Mouse (Mus musculus) limb, embryonic 15.5 days (tissue): Measurements from ENCODE around the gene Prss46. TPM values are rescaled to one million over a fixed set of nuclear protein-coding genes. Genes with fewer than 3 reads are reported as not detected.
"Not testable (repeated sequence)": the region's sequence is repeated elsewhere in the genome, so short reads cannot be mapped to it uniquely, and the experiment has no call there.

Experiments used
- ATAC-seq: fragments of 200-750 bp; cut with Nextera tagmentation; 2 replicates; pipeline ENCODE4 v1.8.0; 2017; ENCODE audit warnings: low read depth, moderate TSS enrichment; ENCODE audit not compliant: insufficient number of reproducible peaks, low FRiP score, low TSS enrichment
- H3K27ac ChIP-seq: fragments of 300-500 bp; sonication (generic); 2 replicates; pipeline ENCODE4 v1.5.1; 2015; ENCODE audit warnings: moderate library complexity, mild to moderate bottlenecking, inconsistent platforms
- H3K27me3 ChIP-seq: fragments of 300-500 bp; sonication (generic); 2 replicates; pipeline ENCODE4 v1.6.1; 2015; ENCODE audit warnings: inconsistent platforms
- H3K36me3 ChIP-seq: fragments of 300-500 bp; sonication (generic); 2 replicates; pipeline ENCODE4 v1.6.1; 2015; ENCODE audit warnings: inconsistent platforms
- H3K4me1 ChIP-seq: fragments of 300-500 bp; sonication (generic); 2 replicates; pipeline ENCODE4 v1.6.1; 2015; ENCODE audit warnings: inconsistent platforms
- H3K4me2 ChIP-seq: fragments of 300-500 bp; sonication (generic); 2 replicates; pipeline ENCODE4 v1.6.1; 2015; ENCODE audit warnings: mild to moderate bottlenecking, inconsistent platforms
- H3K4me3 ChIP-seq: fragments of 300-500 bp; sonication (generic); 2 replicates; pipeline ENCODE4 v1.5.1; 2015; ENCODE audit warnings: mild to moderate bottlenecking, inconsistent platforms
- H3K9ac ChIP-seq: fragments of 300-500 bp; sonication (generic); 2 replicates; pipeline ENCODE4 v1.6.1; 2015; ENCODE audit warnings: inconsistent platforms
- H3K9me3 ChIP-seq: fragments of 300-500 bp; sonication (generic); 2 replicates; pipeline ENCODE4 v1.6.1; 2016; ENCODE audit warnings: inconsistent platforms
- WGBS: fragments of 180-500 bp; shearing (Covaris S2); methylation state at CpG from one replicate; pipeline ENCODE4 v1.1.7; 2015; 5-methylcytosine and 5-hydroxymethylcytosine counted together
- polyA plus RNA-seq: library from polyadenylated mRNA; unstranded; fragments of >200 nt; fragmentation: Nextera tagmentation; extraction: Ambion mirVana; gene quantifications from 2 replicates; pipeline ENCODE4 v1.2.1, GENCODE M21; 2015

Prss46 gene
- polyA plus RNA-seq = not detected in 2 replicates

GRCm38 (mm10) chr9:110844206-110844605 is at the start of gene Prss46:
Prss46 (plus strand) TSS chr9:110844506.
- Histone ChIP-seq H3K4me3 (no peak within 1 kb of the TSS), H3K9me3 (no peaks in the 10 kb centered on the region), H3K4me2 (no peak within 1 kb of the TSS), H3K27ac (no peak within 1 kb of the TSS), H3K27me3 (no peaks in the 10 kb centered on the region), H3K9ac (no peak within 1 kb of the TSS), H3K36me3 (no peaks in the 10 kb centered on the region), H3K4me1 (no peaks in the 10 kb centered on the region)
- ATAC-seq = no peak
- 75% methylated on average over 10 of the region's 10 CpGs for WGBS

- H3K27me3 ChIP-seq = 0 out of 2 replicates have a peak, but pooled peaks cover 3% of the 10 kb centered on the region
- no peak overlapping the region for H3K4me2 ChIP-seq
- no peak for ATAC-seq
- 82% methylated on average over 10 of the region's 10 CpGs for WGBS
- H3K9me3 ChIP-seq = no peaks in the 10 kb centered on the region
- no peak overlapping the region for H3K27ac ChIP-seq
- no peak overlapping the region for H3K9ac ChIP-seq
- H3K4me1 ChIP-seq = no peaks in the 10 kb centered on the region
- no peak overlapping the region for H3K4me3 ChIP-seq
- H3K36me3 ChIP-seq = no peaks in the 10 kb centered on the region
Measured at GRCm38 (mm10) chr9:110797013-110797412, 47.3 kb upstream of the Prss46 start.

- Histone ChIP-seq H3K9me3 (no peaks in the 10 kb centered on the region), H3K4me3 (no peak within 1 kb of the TSS), H3K27ac (no peak within 1 kb of the TSS), H3K4me1 (no peaks in the 10 kb centered on the region), H3K9ac (no peak within 1 kb of the TSS), H3K27me3 (peaks cover 3% of the 10 kb centered on the region; the same call in 1 of the 2 replicates), H3K36me3 (no peaks in the 10 kb centered on the region), H3K4me2 (no peak within 1 kb of the TSS)
- 89% methylated on average over 14 of the region's 14 CpGs for WGBS
- no peak for ATAC-seq
Measured at GRCm38 (mm10) chr9:110797866-110798265, 46.4 kb upstream of the Prss46 start, which contains the start of gene Prss42. Prss42 (plus strand) TSS chr9:110798166.

GRCm38 (mm10) chr9:110800834-110801479 is 43.3 kb upstream of the Prss46 start:
- no peak overlapping the region for H3K9ac ChIP-seq
- H3K4me3 ChIP-seq = no peak overlapping the region
- no peaks in the 10 kb centered on the region for H3K36me3 ChIP-seq
- no peak overlapping the region for H3K27ac ChIP-seq
- WGBS = 82% methylated on average over 8 of the region's 8 CpGs
- H3K4me1 ChIP-seq = no peaks in the 10 kb centered on the region
- no peak overlapping the region for H3K4me2 ChIP-seq
- no peak for ATAC-seq
- no peaks in the 10 kb centered on the region; the same call in 1 of the 2 replicates for H3K27me3 ChIP-seq
- H3K9me3 ChIP-seq = no peaks in the 10 kb centered on the region

GRCm38 (mm10) chr9:110803294-110803693 is 41.0 kb upstream of the Prss46 start:
- Histone ChIP-seq H3K9ac (no peak overlapping the region), H3K4me2 (no peak overlapping the region), H3K27me3 (no peaks in the 10 kb centered on the region; the same call in 1 of the 2 replicates), H3K36me3 (no peaks in the 10 kb centered on the region), H3K27ac (no peak overlapping the region), H3K4me1 (no peaks in the 10 kb centered on the region), H3K4me3 (no peak overlapping the region), H3K9me3 (no peaks in the 10 kb centered on the region)
- ATAC-seq = no peak
- WGBS = 56% methylated on average over 4 of the region's 4 CpGs

- no peak overlapping the region for H3K4me2 ChIP-seq
- H3K9ac ChIP-seq = no peak overlapping the region
- H3K9me3 ChIP-seq = no peaks in the 10 kb centered on the region
- H3K27ac ChIP-seq = no peak overlapping the region
- H3K27me3 ChIP-seq = no peaks in the 10 kb centered on the region
- no peaks in the 10 kb centered on the region for H3K4me1 ChIP-seq
- 68% methylated on average over 4 of the region's 4 CpGs for WGBS
- H3K4me3 ChIP-seq = no peak overlapping the region
- ATAC-seq = no peak
- H3K36me3 ChIP-seq = no peaks in the 10 kb centered on the region
Measured at GRCm38 (mm10) chr9:110810051-110810450, 34.3 kb upstream of the Prss46 start.

- ATAC-seq = no peak
- Histone ChIP-seq H3K9ac (no peak within 1 kb of the TSS), H3K9me3 (no peaks in the 10 kb centered on the region), H3K27ac (no peak within 1 kb of the TSS), H3K4me3 (no peak within 1 kb of the TSS), H3K27me3 (no peaks in the 10 kb centered on the region), H3K36me3 (no peaks in the 10 kb centered on the region), H3K4me2 (no peak within 1 kb of the TSS), H3K4me1 (no peaks in the 10 kb centered on the region)
- WGBS = 58% methylated on average over 18 of the region's 18 CpGs
Measured at GRCm38 (mm10) chr9:110813789-110814188, 30.5 kb upstream of the Prss46 start, which contains the start of gene Prss44. Prss44 (plus strand) TSS chr9:110813994.

- H3K9me3 ChIP-seq = not testable (repeated sequence)
Measured at GRCm38 (mm10) chr9:110820546-110820945, 23.8 kb upstream of the Prss46 start.

GRCm38 (mm10) chr9:110821436-110821835 is 22.9 kb upstream of the Prss46 start:
- H3K9ac ChIP-seq = no peak overlapping the region
- no peak overlapping the region for H3K4me2 ChIP-seq
- no peaks in the 10 kb centered on the region for H3K27me3 ChIP-seq
- WGBS = 80% methylated on average over 7 of the region's 7 CpGs
- no peaks in the 10 kb centered on the region for H3K36me3 ChIP-seq
- no peaks in the 10 kb centered on the region for H3K4me1 ChIP-seq
- no peaks in the 10 kb centered on the region for H3K9me3 ChIP-seq
- ATAC-seq = no peak
- H3K27ac ChIP-seq = no peak overlapping the region
- H3K4me3 ChIP-seq = no peak overlapping the region

More at GRCm38 (mm10) chr9:110820546-110820945, 23.8 kb upstream of the Prss46 start:
- not testable (repeated sequence) for ATAC-seq, H3K27me3 ChIP-seq, H3K27ac ChIP-seq, H3K36me3 ChIP-seq, H3K9ac ChIP-seq, H3K4me1 ChIP-seq, H3K4me3 ChIP-seq, H3K4me2 ChIP-seq

GRCm38 (mm10) chr9:110825426-110825825 is 18.9 kb upstream of the Prss46 start:
- Histone ChIP-seq H3K27ac (no peak overlapping the region), H3K36me3 (no peaks in the 10 kb centered on the region), H3K27me3 (no peaks in the 10 kb centered on the region), H3K9me3 (no peaks in the 10 kb centered on the region), H3K4me1 (no peaks in the 10 kb centered on the region), H3K4me3 (no peak overlapping the region), H3K9ac (no peak overlapping the region), H3K4me2 (no peak overlapping the region)
- WGBS = 52% methylated on average over 4 of the region's 4 CpGs
- ATAC-seq = no peak

- 68% methylated on average over 7 of the region's 7 CpGs for WGBS
- Histone ChIP-seq H3K4me3 (no peak overlapping the region), H3K4me1 (no peaks in the 10 kb centered on the region), H3K9ac (no peak overlapping the region), H3K27ac (no peak overlapping the region), H3K4me2 (no peak overlapping the region), H3K27me3 (no peaks in the 10 kb centered on the region), H3K9me3 (no peaks in the 10 kb centered on the region), H3K36me3 (no peaks in the 10 kb centered on the region)
- ATAC-seq = no peak
Measured at GRCm38 (mm10) chr9:110825832-110826231, 18.5 kb upstream of the Prss46 start.

GRCm38 (mm10) chr9:110826390-110826789 is 17.9 kb upstream of the Prss46 start, which contains the start of gene Prss43:
Prss43 (plus strand) TSS chr9:110826690.
- Histone ChIP-seq H3K4me1 (no peaks in the 10 kb centered on the region), H3K9me3 (no peaks in the 10 kb centered on the region), H3K9ac (no peak within 1 kb of the TSS), H3K4me2 (no peak within 1 kb of the TSS), H3K4me3 (no peak within 1 kb of the TSS), H3K27me3 (no peaks in the 10 kb centered on the region), H3K27ac (no peak within 1 kb of the TSS), H3K36me3 (no peaks in the 10 kb centered on the region)
- WGBS = 64% methylated on average over 3 of the region's 3 CpGs
- ATAC-seq = no peak
